Mouse (Mus musculus) midbrain, postnatal 0 days (tissue): Measurements from ENCODE around the gene Fam83d. TPM values are rescaled to one million over a fixed set of nuclear protein-coding genes. Genes with fewer than 3 reads are reported as not detected.
A peak's percentile ranks its signal among the peaks of the same experiment; 100 is the strongest.

Source experiments
- ATAC-seq: fragments of 200-750 bp; cut with Nextera tagmentation; 2 replicates; pipeline ENCODE4 v1.8.0; 2017; ENCODE audit warnings: moderate number of reproducible peaks, mild to moderate bottlenecking, moderate TSS enrichment, moderate library complexity; ENCODE audit not compliant: low FRiP score
- DNase-seq: peaks from one replicate; pipeline ENCODE4 v3.0.0-alpha.2; 2015; ENCODE audit warnings: low spot score
- H3K27ac ChIP-seq: fragments of 300-500 bp; sonication (generic); 2 replicates; pipeline ENCODE4 v1.5.1; 2014; ENCODE audit warnings: low read depth, mild to moderate bottlenecking, low read length, mixed read lengths
- H3K27me3 ChIP-seq: fragments of 300-500 bp; sonication (generic); 2 replicates; pipeline ENCODE4 v1.6.1; 2014; ENCODE audit warnings: low read length, control low read depth, mixed read lengths; ENCODE audit not compliant: insufficient read depth
- H3K36me3 ChIP-seq: fragments of 300-500 bp; sonication (generic); 2 replicates; pipeline ENCODE4 v1.6.1; 2014; ENCODE audit warnings: low read length, control low read depth, mixed read lengths; ENCODE audit not compliant: insufficient read depth
- H3K4me1 ChIP-seq: fragments of 300-500 bp; sonication (generic); 2 replicates; pipeline ENCODE4 v1.6.1; 2014; ENCODE audit warnings: mild to moderate bottlenecking, control low read depth, antibody characterized with exemption, low read length, mixed read lengths; ENCODE audit not compliant: insufficient read depth
- H3K4me2 ChIP-seq: fragments of 300-500 bp; sonication (generic); 2 replicates; pipeline ENCODE4 v1.6.1; 2014; ENCODE audit warnings: low read depth, mild to moderate bottlenecking, low read length, mixed read lengths; ENCODE audit not compliant: poor library complexity, severe bottlenecking
- H3K4me3 ChIP-seq: fragments of 300-500 bp; sonication (generic); 2 replicates; pipeline ENCODE4 v1.5.1; 2014; ENCODE audit warnings: low read depth, mild to moderate bottlenecking, low read length, moderate library complexity
- H3K9ac ChIP-seq: fragments of 300-500 bp; sonication (generic); replicated peaks from 2 replicates; pipeline ENCODE4 v1.6.1; 2014; ENCODE audit warnings: mild to moderate bottlenecking, low read length, moderate library complexity, mixed read lengths; ENCODE audit not compliant: poor library complexity, severe bottlenecking
- H3K9me3 ChIP-seq: fragments of 300-500 bp; sonication (generic); 2 replicates; pipeline ENCODE4 v1.6.1; 2016; ENCODE audit warnings: low read length, control low read depth
- CTCF ChIP-seq: IDR thresholded peaks from 2 replicates; pipeline ENCODE4 v1.5.1; 2016; ENCODE audit warnings: antibody characterized with exemption, mild to moderate bottlenecking
- WGBS: fragments of 180-500 bp; shearing (Covaris S2); extraction: QIAGEN DNeasy Blood & Tissue Kit; methylation state at CpG from one replicate; pipeline ENCODE4 v1.1.7; 2014; 5-methylcytosine and 5-hydroxymethylcytosine counted together
- polyA plus RNA-seq: library from polyadenylated mRNA; unstranded; fragments of >200 nt; fragmentation: Nextera tagmentation; extraction: Ambion mirVana; gene quantifications from 2 replicates; pipeline ENCODE4 v1.2.1, GENCODE M21; 2015
- total RNA-seq: library from RNA; depleted of rRNA; stranded (reverse); fragments of >200 nt; gene quantifications from 2 replicates; pipeline ENCODE4 v1.2.3, GENCODE M21; 2014; rRNA removed

The Fam83d gene
- total RNA-seq: 6.4 and 6.6 TPM in 2 replicates
- 3.8 TPM in 2 replicates for polyA plus RNA-seq

GRCm38 (mm10) chr2:158767742-158768339, at the start of gene Fam83d:
Gene Fam83d, plus strand, starts transcription at chr2:158768093.
- Histone ChIP-seq H3K9ac (no peak within 1 kb of the TSS; the same call in 1 of the 2 replicates), H3K27me3 (no peaks in the 10 kb centered on the region), H3K4me3 (peak within 1 kb of the TSS; percentile 46), H3K27ac (no peak within 1 kb of the TSS), H3K9me3 (no peaks in the 10 kb centered on the region), H3K36me3 (peaks cover 3% of the 10 kb centered on the region), H3K4me2 (peak within 1 kb of the TSS; percentile 91), H3K4me1 (no peaks in the 10 kb centered on the region; the same call in 1 of the 2 replicates)
- DNase-seq (peak; percentile 98), ATAC-seq (peak; percentile 98)
- peak; percentile 71 for TF ChIP-seq CTCF
- WGBS: under 1% methylated on average over 48 of the region's 48 CpGs

GRCm38 (mm10) chr2:158718816-158719549, 48.9 kb upstream of the Fam83d start:
- H3K36me3 ChIP-seq: 0 out of 2 replicates have a peak, but pooled peaks cover 2% of the 10 kb centered on the region
- TF ChIP-seq CTCF: no peak

GRCm38 (mm10) chr2:158720715-158721370, 47.0 kb upstream of the Fam83d start:
- no peak overlapping the region for H3K4me3 ChIP-seq
- H3K36me3 ChIP-seq: 0 out of 2 replicates have a peak, but pooled peaks cover 2% of the 10 kb centered on the region
- H3K4me1 ChIP-seq: no peaks in the 10 kb centered on the region
- no peak overlapping the region for H3K9ac ChIP-seq
- H3K4me2 ChIP-seq: no peak overlapping the region
- no peak overlapping the region for H3K27ac ChIP-seq
- no peak for DNase-seq
- 73% methylated on average over 16 of the region's 16 CpGs for WGBS
- no peaks in the 10 kb centered on the region for H3K27me3 ChIP-seq
- ATAC-seq: no peak
- no peak for TF ChIP-seq CTCF
- H3K9me3 ChIP-seq: no peaks in the 10 kb centered on the region

More at GRCm38 (mm10) chr2:158718816-158719549, 48.9 kb upstream of the Fam83d start:
- H3K4me2 ChIP-seq: no peak overlapping the region
- ATAC-seq (no peak), DNase-seq (no peak)
- no peaks in the 10 kb centered on the region for H3K9me3 ChIP-seq
- no peaks in the 10 kb centered on the region for H3K27me3 ChIP-seq
- H3K27ac ChIP-seq: no peak overlapping the region
- no peaks in the 10 kb centered on the region for H3K4me1 ChIP-seq
- no peak overlapping the region for H3K4me3 ChIP-seq
- 87% methylated on average over 12 of the region's 12 CpGs for WGBS
- no peak overlapping the region for H3K9ac ChIP-seq

- Histone ChIP-seq H3K36me3 (0 out of 2 replicates have a peak, but pooled peaks cover 2% of the 10 kb centered on the region), H3K27ac (no peak overlapping the region), H3K4me2 (no peak overlapping the region), H3K4me1 (no peaks in the 10 kb centered on the region), H3K27me3 (no peaks in the 10 kb centered on the region), H3K4me3 (no peak overlapping the region), H3K9ac (no peak overlapping the region), H3K9me3 (no peaks in the 10 kb centered on the region)
- WGBS: 27% methylated on average over 3 of the region's 3 CpGs
- no peak for TF ChIP-seq CTCF
- DNase-seq (no peak), ATAC-seq (no peak)
Observed at GRCm38 (mm10) chr2:158721481-158721880, 46.4 kb upstream of the Fam83d start.

- no peak overlapping the region for H3K4me3 ChIP-seq
- no peak overlapping the region for H3K27ac ChIP-seq
- no peaks in the 10 kb centered on the region for H3K4me1 ChIP-seq
- DNase-seq (no peak), ATAC-seq (no peak)
- no peaks in the 10 kb centered on the region for H3K27me3 ChIP-seq
- 0 out of 2 replicates have a peak, but pooled peaks cover 2% of the 10 kb centered on the region for H3K36me3 ChIP-seq
- H3K9ac ChIP-seq: no peak overlapping the region
- no peak for TF ChIP-seq CTCF
- 94% methylated on average over 4 of the region's 4 CpGs for WGBS
- no peak overlapping the region for H3K4me2 ChIP-seq
- H3K9me3 ChIP-seq: no peaks in the 10 kb centered on the region
Observed at GRCm38 (mm10) chr2:158722135-158722534, 45.8 kb upstream of the Fam83d start.
